12 mouse cellular contexts compared by ENCODE assay signal in genomic region chr14:124536106-124536505, GRCm38 (mm10).
"Had no signal": no experiment of that assay in that cellular context is flagged by ENCODE, and none has a peak within 500 bp of the region (broad histone marks: within the 10 kb centered on the region; RNA-seq: fewer than 3 reads in every experiment).

No protein-coding gene starts in this region.

- DNase-seq: kidney, postnatal 36 days; left cerebral cortex, postnatal 4 days; lung, adult 18-20 months; right cerebral cortex, postnatal 14 days; thymus, postnatal 36 days had no signal

- H3K36me3 ChIP-seq: limb, embryonic 13.5 days had no signal

- H3K9me3 ChIP-seq: limb, embryonic 13.5 days; megakaryocyte, embryonic 14.5 days had no signal

- H3K27me3 ChIP-seq: limb, embryonic 13.5 days; megakaryocyte, embryonic 14.5 days had no signal

- ATAC-seq: midbrain, embryonic 16.5 days had no signal

- H3K4me2 ChIP-seq: limb, embryonic 13.5 days; midbrain, embryonic 11.5 days had no signal

- H3K4me1 ChIP-seq: limb, embryonic 13.5 days; megakaryocyte, embryonic 14.5 days had no signal

- H3K27ac ChIP-seq: kidney, postnatal 0 days; limb, embryonic 13.5 days; liver, embryonic 14.5 days; macrophage had no signal

- H3K9ac ChIP-seq: limb, embryonic 13.5 days; liver, embryonic 14.5 days had no signal

- H3K4me3 ChIP-seq: limb, embryonic 13.5 days; megakaryocyte, embryonic 14.5 days had no signal
